Mouse (Mus musculus) mouse embryonic stem cell (cell line): Measurements from ENCODE around the gene Galnt17.

Source experiments
- in situ Hi-C, 2 experiments: fragments of 300-500 bp; cut with MboI; formaldehyde crosslinking; loops; 1 replicate in 1 of 2; 3 replicates in 1 of 2; pipeline ENCODE4 v1.14.3; 2019 to 2020; ENCODE audit warnings: low sequenced_read_pairs in 2 of 2, low pct_unique_long_range_greater_than_20kb in 1 of 2, mixed read lengths in 1 of 2; ENCODE audit not compliant: unreplicated experiment in 1 of 2

Gene Galnt17

GRCm38 (mm10) chr5:131075795-131076194 is 232.5 kb downstream of the Galnt17 start:
- in situ Hi-C loops, result no loop called here

- in situ Hi-C loops, result no loop called here
Observed at GRCm38 (mm10) chr5:131074295-131074694, 234.0 kb downstream of the Galnt17 start.

GRCm38 (mm10) chr5:131065174-131065573 is 243.1 kb downstream of the Galnt17 start:
- in situ Hi-C loops, result no loop called here

GRCm38 (mm10) chr5:131048505-131048904 is 259.8 kb downstream of the Galnt17 start:
- in situ Hi-C loops, result no loop called here

GRCm38 (mm10) chr5:131043130-131043529 is 265.2 kb downstream of the Galnt17 start:
- in situ Hi-C loops, result no loop called here

GRCm38 (mm10) chr5:131040441-131040840 is 267.9 kb downstream of the Galnt17 start:
- in situ Hi-C loops, result no loop called here

GRCm38 (mm10) chr5:131039611-131040313 is 268.5 kb downstream of the Galnt17 start:
- in situ Hi-C loops, result no loop called here

- in situ Hi-C loops, result loop anchor here in 1 of 2 experiments (10.0 kb wide), 1 partner anchor 60 kb away; no protein-coding TSS in a partner anchor
Observed at GRCm38 (mm10) chr5:131024506-131024905, 283.8 kb downstream of the Galnt17 start.

GRCm38 (mm10) chr5:131022396-131022993 is 285.8 kb downstream of the Galnt17 start:
- in situ Hi-C loops, result loop anchor here in 1 of 2 experiments (10.0 kb wide), 1 partner anchor 62 kb away; no protein-coding TSS in a partner anchor

GRCm38 (mm10) chr5:131020936-131021335 is 287.4 kb downstream of the Galnt17 start:
- in situ Hi-C loops, result loop anchor here in 1 of 2 experiments (10.0 kb wide), 1 partner anchor 64 kb away; no protein-coding TSS in a partner anchor

GRCm38 (mm10) chr5:131019346-131019965 is 288.8 kb downstream of the Galnt17 start:
- in situ Hi-C loops, result loop anchor here in 1 of 2 experiments (10.0 kb wide), 1 partner anchor 405 kb away; no protein-coding TSS in a partner anchor

- in situ Hi-C loops, result loop anchor here in 1 of 2 experiments (10.0 kb wide), 1 partner anchor 409 kb away; no protein-coding TSS in a partner anchor
Observed at GRCm38 (mm10) chr5:131016066-131016465, 292.2 kb downstream of the Galnt17 start.

- in situ Hi-C loops, result loop anchor here in 1 of 2 experiments (10.0 kb wide), 1 partner anchor 409 kb away; no protein-coding TSS in a partner anchor
Observed at GRCm38 (mm10) chr5:131015341-131015740, 293.0 kb downstream of the Galnt17 start.

- in situ Hi-C loops, result loop anchor here in 1 of 2 experiments (10.0 kb wide), 1 partner anchor 411 kb away; no protein-coding TSS in a partner anchor
Observed at GRCm38 (mm10) chr5:131013816-131014215, 294.5 kb downstream of the Galnt17 start.

GRCm38 (mm10) chr5:131013101-131013500 is 295.2 kb downstream of the Galnt17 start:
- in situ Hi-C loops, result loop anchor here in 1 of 2 experiments (10.0 kb wide), 1 partner anchor 412 kb away; no protein-coding TSS in a partner anchor

- in situ Hi-C loops, result no loop called here
Observed at GRCm38 (mm10) chr5:131009510-131009909, 298.8 kb downstream of the Galnt17 start.

GRCm38 (mm10) chr5:131008507-131008906 is 299.8 kb downstream of the Galnt17 start:
- in situ Hi-C loops, result no loop called here

- in situ Hi-C loops, result no loop called here
Observed at GRCm38 (mm10) chr5:131007871-131008505, 300.3 kb downstream of the Galnt17 start.
